Mouse (Mus musculus) megakaryocyte, embryonic 14.5 days (primary cell): ENCODE data around the gene Col11a2. TPM values are rescaled to one million over a fixed set of nuclear protein-coding genes. Genes with fewer than 3 reads are reported as not detected.

Experiments
- H3K27me3 ChIP-seq: replicated peaks from 2 replicates; pipeline ENCODE3; 2012; ENCODE audit warnings: inconsistent platforms
- H3K36me3 ChIP-seq: replicated peaks from 2 replicates; pipeline ENCODE3; 2012; ENCODE audit warnings: low read length, inconsistent platforms, mixed read lengths
- H3K4me1 ChIP-seq: 2 replicates; pipeline ENCODE4 v1.6.1; 2012; ENCODE audit warnings: inconsistent platforms
- H3K4me3 ChIP-seq: replicated peaks from 2 replicates; pipeline ENCODE3; 2012; ENCODE audit warnings: moderate library complexity, mild to moderate bottlenecking, inconsistent platforms
- H3K9me3 ChIP-seq: 2 replicates; pipeline ENCODE4 v1.6.1; 2012; ENCODE audit warnings: inconsistent platforms
- FLI1 ChIP-seq: IDR thresholded peaks from 2 replicates; pipeline ENCODE4 v1.6.1; 2012; ENCODE audit warnings: low read length, inconsistent platforms, mixed read lengths
- GATA1 ChIP-seq: IDR thresholded peaks from 3 replicates; pipeline ENCODE4 v1.6.1; 2012; ENCODE audit warnings: mixed read lengths, low read length, inconsistent platforms, borderline replicate concordance
- polyA plus RNA-seq: library from polyadenylated mRNA; stranded (reverse); fragments of >175 nt; gene quantifications from 2 replicates; pipeline ENCODE4 v1.2.3, GENCODE M21; 2012; ENCODE audit warnings: low replicate concordance; ENCODE audit not compliant: insufficient read depth

Col11a2 gene
- polyA plus RNA-seq, 1 experiment, result 19.6 TPM

DNA sequence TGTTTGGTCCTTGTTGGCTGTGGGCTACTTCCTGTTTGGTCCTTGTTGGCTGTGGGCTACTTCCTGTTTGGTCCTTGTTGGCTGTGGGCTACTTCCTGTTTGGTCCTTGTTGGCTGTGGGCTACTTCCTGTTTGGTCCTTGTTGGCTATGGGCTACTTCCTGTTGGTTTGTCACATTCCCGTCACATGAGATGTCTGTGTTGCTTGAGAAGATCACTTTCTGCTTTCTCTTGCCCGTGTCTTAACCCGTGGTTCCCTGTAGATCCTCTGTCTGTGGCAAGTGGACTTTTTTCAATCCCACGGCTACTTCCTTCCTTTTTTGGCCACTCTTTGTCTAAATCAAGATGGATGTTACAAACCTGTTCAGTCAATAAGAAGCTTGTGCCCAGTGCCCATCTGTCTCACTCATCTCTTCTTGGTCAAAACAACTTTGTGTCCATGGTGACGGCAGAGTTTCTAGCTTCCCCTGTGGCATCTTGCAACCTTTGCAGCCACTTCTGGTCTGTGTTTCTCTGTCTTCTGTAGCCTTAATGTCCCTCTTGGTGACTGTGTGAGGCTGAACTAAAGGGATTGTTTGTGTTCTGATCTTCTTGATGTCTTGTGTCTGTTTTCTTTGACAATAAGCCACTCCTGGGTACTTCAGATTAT, 8.3 kb downstream of the Col11a2 start:
- H3K4me3 ChIP-seq, result no peak overlapping the region
- TF ChIP-seq FLI1 (0 out of 2 replicates have a peak, but pooled peaks have one; percentile 52), GATA1 (no peak)
- H3K4me1 ChIP-seq, result peaks cover 18% of the 10 kb centered on the region
- peaks cover 86% of the 10 kb centered on the region for H3K36me3 ChIP-seq
- peaks cover under 1% of the 10 kb centered on the region for H3K27me3 ChIP-seq
- peaks cover 22% of the 10 kb centered on the region for H3K9me3 ChIP-seq

DNA sequence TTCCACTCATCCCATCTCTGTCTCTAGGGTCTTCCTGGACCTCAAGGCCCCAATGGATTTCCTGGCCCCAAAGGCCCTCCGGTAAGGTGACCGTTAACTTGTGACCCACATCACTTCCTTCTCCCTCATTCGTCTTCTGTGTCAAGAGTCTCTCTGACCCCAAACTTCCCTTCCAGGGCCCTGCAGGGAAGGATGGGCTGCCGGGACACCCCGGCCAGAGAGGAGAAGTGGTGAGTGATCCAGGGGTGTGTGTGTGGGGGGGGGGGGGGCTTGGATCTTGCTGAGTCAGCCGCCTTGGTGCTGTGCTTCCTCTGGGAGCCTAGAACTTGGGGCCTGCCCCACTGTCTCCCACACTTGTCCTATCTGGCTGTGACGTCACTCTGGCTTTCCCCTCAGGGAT, 18.0 kb downstream of the Col11a2 start:
- Histone ChIP-seq H3K27me3 (peaks cover 15% of the 10 kb centered on the region), H3K9me3 (no peaks in the 10 kb centered on the region), H3K4me1 (peaks cover 19% of the 10 kb centered on the region; the same call in 1 of the 2 replicates), H3K36me3 (peaks cover 96% of the 10 kb centered on the region), H3K4me3 (no peak overlapping the region)
- TF ChIP-seq FLI1 (no peak), GATA1 (no peak)

- Histone ChIP-seq H3K4me3 (no peak overlapping the region), H3K9me3 (peaks cover 27% of the 10 kb centered on the region), H3K27me3 (peaks cover 8% of the 10 kb centered on the region), H3K36me3 (peaks cover 31% of the 10 kb centered on the region), H3K4me1 (peaks cover 50% of the 10 kb centered on the region)
- TF ChIP-seq GATA1 (no peak), FLI1 (no peak)
These were observed 29.6 kb downstream of the Col11a2 start for GRCm38 (mm10) chr17:34068864-34069263.

DNA sequence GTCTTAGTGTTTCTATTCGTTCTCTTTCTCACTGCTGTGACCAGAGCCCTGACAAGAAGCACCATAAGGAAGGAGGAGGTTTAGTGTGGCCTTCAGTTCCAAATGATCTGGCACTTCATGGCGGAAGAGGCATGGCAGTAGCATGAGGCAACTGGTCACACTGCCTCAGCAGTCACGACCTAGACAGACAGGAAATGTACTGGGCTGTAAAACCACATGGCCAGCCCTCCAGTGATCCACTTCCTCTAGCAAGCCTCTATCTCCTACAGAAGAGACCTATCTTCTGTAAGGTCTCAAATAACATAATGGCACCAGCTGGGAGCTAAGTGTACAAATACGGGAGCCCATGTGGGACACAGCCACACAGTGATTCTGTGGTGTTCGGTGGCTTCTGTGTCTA, 32.9 kb downstream of the Col11a2 start:
- peaks cover 54% of the 10 kb centered on the region for H3K4me1 ChIP-seq
- TF ChIP-seq FLI1 (no peak), GATA1 (no peak)
- peaks cover 28% of the 10 kb centered on the region for H3K9me3 ChIP-seq
- H3K4me3 ChIP-seq, result peak overlapping the region; percentile 78
- H3K36me3 ChIP-seq, result peaks cover 11% of the 10 kb centered on the region
- H3K27me3 ChIP-seq, result peaks cover 23% of the 10 kb centered on the region

DNA sequence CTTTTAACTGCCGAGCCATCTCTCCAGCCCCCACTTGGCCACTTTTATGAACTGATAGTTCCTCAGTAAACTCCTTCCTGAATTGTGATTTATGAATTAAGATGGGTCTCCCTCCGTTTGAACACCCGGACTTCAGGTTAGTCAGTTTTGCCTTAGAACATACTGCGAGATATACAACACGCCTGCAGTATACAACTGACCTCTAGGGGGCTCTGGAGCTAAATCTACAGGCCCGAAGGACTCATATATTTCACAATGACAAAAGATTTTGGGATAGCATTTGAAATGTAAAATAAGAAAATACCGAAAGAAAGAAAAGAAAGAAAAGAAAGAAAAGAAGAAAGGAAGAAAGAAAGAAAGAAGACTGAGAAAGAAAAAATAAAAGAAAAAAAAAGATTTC, 36.0 kb downstream of the Col11a2 start:
- peaks cover 46% of the 10 kb centered on the region for H3K4me1 ChIP-seq

DNA sequence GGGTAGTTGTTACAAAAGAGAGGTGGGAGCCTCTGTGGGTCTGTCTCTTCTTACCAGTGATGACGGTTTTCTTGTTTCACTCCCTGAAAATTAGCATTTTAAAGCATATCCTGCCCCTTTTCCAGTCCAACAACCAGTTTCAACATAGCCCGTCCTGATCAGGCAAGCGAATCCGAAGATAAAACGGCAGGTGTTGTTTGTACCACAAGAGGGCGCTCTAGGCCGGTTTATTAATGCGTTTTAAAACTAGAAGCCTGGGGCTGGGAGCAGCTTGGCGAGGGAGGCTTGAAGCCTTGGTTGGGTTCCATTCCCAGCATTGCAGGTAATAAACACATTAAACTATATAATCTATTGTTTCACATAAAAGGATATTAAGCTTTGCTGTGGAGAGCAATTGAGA, 38.3 kb downstream of the Col11a2 start:
- Histone ChIP-seq H3K4me3 (peak overlapping the region; percentile 18), H3K4me1 (peaks cover 31% of the 10 kb centered on the region), H3K27me3 (peaks cover 31% of the 10 kb centered on the region), H3K36me3 (no peaks in the 10 kb centered on the region), H3K9me3 (peaks cover 6% of the 10 kb centered on the region)
- TF ChIP-seq FLI1 (no peak), GATA1 (no peak)

More for the DNA sequence above, 36.0 kb downstream of the Col11a2 start:
- Histone ChIP-seq H3K4me3 (no peak overlapping the region), H3K9me3 (peaks cover 27% of the 10 kb centered on the region), H3K36me3 (peaks cover 11% of the 10 kb centered on the region), H3K27me3 (peaks cover 29% of the 10 kb centered on the region)
- TF ChIP-seq GATA1 (no peak), FLI1 (no peak)

- Histone ChIP-seq H3K9me3 (peaks cover 6% of the 10 kb centered on the region), H3K4me1 (peaks cover 25% of the 10 kb centered on the region), H3K4me3 (no peak overlapping the region), H3K27me3 (peaks cover 31% of the 10 kb centered on the region), H3K36me3 (no peaks in the 10 kb centered on the region)
- TF ChIP-seq FLI1 (no peak), GATA1 (no peak)
These were observed 38.9 kb downstream of the Col11a2 start for GRCm38 (mm10) chr17:34078148-34078547.

- no peaks in the 10 kb centered on the region; the same call in 1 of the 2 replicates for H3K9me3 ChIP-seq
- H3K4me1 ChIP-seq, result peaks cover 17% of the 10 kb centered on the region
- TF ChIP-seq FLI1, result no peak
- TF ChIP-seq GATA1, result no peak
- H3K36me3 ChIP-seq, result no peaks in the 10 kb centered on the region
- H3K27me3 ChIP-seq, result peaks cover 28% of the 10 kb centered on the region
- no peak overlapping the region for H3K4me3 ChIP-seq
These were observed 39.8 kb downstream of the Col11a2 start for GRCm38 (mm10) chr17:34079002-34079401.

GRCm38 (mm10) chr17:34079621-34080020, 40.4 kb downstream of the Col11a2 start:
- no peaks in the 10 kb centered on the region for H3K36me3 ChIP-seq

GRCm38 (mm10) chr17:34083104-34083503, 43.9 kb downstream of the Col11a2 start:
- Histone ChIP-seq H3K9me3 (no peaks in the 10 kb centered on the region; the same call in 1 of the 2 replicates), H3K4me3 (no peak overlapping the region), H3K4me1 (peaks cover 16% of the 10 kb centered on the region), H3K27me3 (peaks cover 21% of the 10 kb centered on the region), H3K36me3 (no peaks in the 10 kb centered on the region)
- TF ChIP-seq FLI1, result no peak
- TF ChIP-seq GATA1, result no peak

More at GRCm38 (mm10) chr17:34079621-34080020, 40.4 kb downstream of the Col11a2 start:
- peaks cover 26% of the 10 kb centered on the region for H3K27me3 ChIP-seq
- H3K9me3 ChIP-seq, result no peaks in the 10 kb centered on the region; the same call in 1 of the 2 replicates
- peaks cover 17% of the 10 kb centered on the region for H3K4me1 ChIP-seq
- TF ChIP-seq GATA1 (no peak), FLI1 (no peak)
- H3K4me3 ChIP-seq, result no peak overlapping the region
